In the genomic region with DNA sequence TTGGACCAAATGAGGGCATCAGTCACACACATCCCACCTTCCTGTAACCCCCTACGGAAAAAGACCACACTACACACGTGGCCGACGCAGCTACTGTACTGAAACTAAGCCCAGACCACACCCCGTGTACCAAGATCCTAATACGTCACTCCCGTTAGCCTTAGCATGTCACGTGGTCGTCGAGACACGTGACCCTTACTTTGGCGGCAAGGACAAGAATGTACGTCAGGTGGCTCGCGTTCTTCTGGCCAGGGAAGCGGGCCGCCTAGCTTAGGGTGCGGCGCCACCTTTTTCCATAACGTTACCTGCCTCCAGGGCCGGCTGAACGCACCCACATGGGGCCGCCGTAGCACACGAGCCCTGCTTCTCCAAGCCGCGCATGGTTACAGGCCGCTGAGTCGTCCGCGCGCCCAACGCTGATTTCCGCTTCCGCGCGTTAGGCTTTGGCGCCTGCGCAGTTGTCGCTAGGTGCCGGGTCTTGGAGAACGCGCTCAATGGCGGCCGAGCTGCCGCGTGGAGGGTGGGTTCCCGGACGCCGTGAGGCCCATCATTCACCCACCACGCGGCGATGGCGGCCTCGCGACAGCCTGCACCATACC, we compare ENCODE assay signal across 8 mouse cellular contexts. TPM values are rescaled to one million over a fixed set of nuclear protein-coding genes. Genes with fewer than 3 reads are reported as not detected.
DNase-seq lines count a peak whose midpoint lies in the region; ATAC-seq and TF ChIP-seq lines count a peak whose summit lies in the region.

Trmo (minus strand) TSS at position 425 of the 599 bp plus-strand sequence.

- H3K9me3 ChIP-seq in megakaryocyte, embryonic 14.5 days: no peaks in the 10 kb centered on the region

- no peaks in the 10 kb centered on the region for H3K27me3 ChIP-seq in megakaryocyte, embryonic 14.5 days (replicated peaks)

- peak; percentile 93 for ATAC-seq in activated CD4-positive, CD25-positive, alpha-beta regulatory T cell, adult 4 months

- peak; percentile 72 for TF ChIP-seq POLR2A in cortical plate, adult 2 months (IDR thresholded peaks at IDR 0.05; ENCODE audit: extremely low read depth, insufficient read depth, low read length)

- no peaks in the 10 kb centered on the region for H3K4me1 ChIP-seq in cortical plate, adult 2 months (ENCODE audit: control insufficient read depth, insufficient read depth, low read length)
- peaks cover 32% of the 10 kb centered on the region for H3K4me1 ChIP-seq in megakaryocyte, embryonic 14.5 days

- no peak for TF ChIP-seq CTCF in cortical plate, adult 2 months (IDR thresholded peaks at IDR 0.05; ENCODE audit: extremely low read depth, insufficient read depth, low read length)

- H3K36me3 ChIP-seq in megakaryocyte, embryonic 14.5 days (replicated peaks; ENCODE audit: low read length): peaks cover 60% of the 10 kb centered on the region

- DNase-seq in gastrocnemius, adult 8-10 months (ENCODE audit: low spot score in 2 of 2): peak; percentile 92 to 96
- peak; percentile 98 for DNase-seq in hindlimb bud, embryonic 11.5 days (ENCODE audit: extremely low spot score, low read depth, low spot score)
- peak; percentile 93 to 94 for DNase-seq in left cerebral cortex, adult 8-10 months (ENCODE audit: low spot score in 2 of 2)
- peak; percentile 97 for DNase-seq in right cerebral cortex, postnatal 10 days (ENCODE audit: low spot score in 2 of 2)
- peak; percentile 93 for DNase-seq in urinary bladder, postnatal 25 days (ENCODE audit: low spot score)

- H3K4me3 ChIP-seq in cortical plate, adult 2 months (ENCODE audit: insufficient read depth, low read length): peak within 1 kb of the TSS; percentile 46
- peak within 1 kb of the TSS; percentile 96 for H3K4me3 ChIP-seq in megakaryocyte, embryonic 14.5 days (replicated peaks)

- peak within 1 kb of the TSS; percentile 94 for H3K27ac ChIP-seq in cortical plate, adult 2 months (ENCODE audit: insufficient read depth, low read length)

RNA-seq across cellular contexts. Expression of gene Trmo, which starts in this region (rescaled TPM):
- 10 to 100 TPM; 10.9 to 16.3 TPM for polyA plus RNA-seq in activated CD4-positive, CD25-positive, alpha-beta regulatory T cell, adult 4 months (2017; shearing (Covaris generic))
- polyA plus RNA-seq in cortical plate, adult 2 months (2012; rRNA removed): 5.5 and 5.9 TPM in 2 replicates
- total RNA-seq in gastrocnemius, adult 8-10 months (2022): 1 to 10 TPM; 2.1 to 2.8 (median 2.5) TPM
- total RNA-seq in left cerebral cortex, adult 8-10 months (2022): 1 to 10 TPM; 3.8 to 4.6 (median 4.1) TPM
- 1.5 and 3.7 TPM in 2 replicates for polyA plus RNA-seq in megakaryocyte, embryonic 14.5 days (2012; ENCODE audit: insufficient read depth, low replicate concordance)

Comparison
In these comparisons a context has a peak if more than half of its experiments do, and no peak if none do; other contexts are left out.
1. Peak in every context shown above with its lines: DNase-seq, ATAC-seq, H3K4me3 ChIP-seq and H3K27ac ChIP-seq.